Mouse (Mus musculus): ENCODE results near the gene Lmf1. TPM values are rescaled to one million over a fixed set of nuclear protein-coding genes. Genes with fewer than 3 reads are reported as not detected.
A peak's percentile ranks its signal among the peaks of the same experiment; 100 is the strongest.

Lmf1 gene
- polyA plus RNA-seq, 1 experiment from 2014 or later = 26.2 TPM

DNA sequence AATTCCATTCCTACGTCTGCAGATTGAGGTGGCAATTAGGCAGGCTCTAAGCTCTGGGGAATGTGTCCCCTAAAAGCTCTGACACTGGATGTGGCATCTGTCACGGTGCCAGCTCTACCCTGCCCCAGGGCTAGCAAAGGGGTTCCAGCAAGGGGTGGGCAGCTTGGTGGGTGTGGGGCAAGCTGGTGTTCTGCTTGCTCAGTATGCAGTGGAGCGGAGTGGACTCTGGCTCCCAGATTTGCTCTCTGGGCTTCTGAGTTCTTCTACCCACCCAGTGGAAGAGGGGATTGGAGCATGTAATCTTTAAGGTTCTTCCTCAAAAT, 30.6 kb downstream of the Lmf1 start:
- no peak overlapping the region for H3K9ac ChIP-seq (replicated peaks)

DNA sequence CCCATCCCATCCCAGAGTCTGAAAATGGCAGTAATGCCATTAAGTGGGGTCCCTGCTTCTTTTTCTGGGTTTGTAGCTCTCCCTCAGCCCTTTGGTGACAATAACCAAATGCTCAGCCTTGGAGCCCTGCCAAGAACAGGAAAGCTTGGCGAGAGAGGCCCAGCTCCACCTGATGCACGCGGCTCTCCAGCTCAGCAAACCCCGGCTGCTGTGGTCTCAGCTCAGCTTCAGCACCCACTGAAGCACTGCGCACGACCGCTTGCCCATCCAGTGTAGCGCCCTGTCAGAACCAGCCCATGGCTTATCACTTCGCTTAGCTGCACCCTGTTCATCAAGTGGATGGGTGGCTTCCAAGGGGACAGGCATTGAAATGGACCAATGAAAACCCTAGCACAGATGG, 31.3 kb downstream of the Lmf1 start:
- peak overlapping the region; percentile 60 for H3K27ac ChIP-seq (replicated peaks)
- no peak overlapping the region for H3K9ac ChIP-seq (replicated peaks)
- H3K36me3 ChIP-seq = peaks cover 11% of the 10 kb centered on the region
- WGBS = 48% methylated on average over 9 of the region's 9 CpGs
- ATAC-seq (ENCODE audit: low FRiP score) = 0 out of 2 replicates have a peak, but pooled peaks have one; percentile 25
- no peak overlapping the region; the same call in 1 of the 2 replicates for H3K4me2 ChIP-seq
- H3K27me3 ChIP-seq (replicated peaks) = no peaks in the 10 kb centered on the region
- H3K4me3 ChIP-seq (replicated peaks) = no peak overlapping the region
- H3K9me3 ChIP-seq (replicated peaks) = no peaks in the 10 kb centered on the region
- peaks cover 27% of the 10 kb centered on the region for H3K4me1 ChIP-seq

More for the DNA sequence above, 30.6 kb downstream of the Lmf1 start:
- Histone ChIP-seq H3K27ac (replicated peaks) (peak overlapping the region; percentile 24; the same call in 1 of the 2 replicates), H3K27me3 (replicated peaks) (no peaks in the 10 kb centered on the region), H3K9me3 (replicated peaks) (no peaks in the 10 kb centered on the region), H3K4me3 (replicated peaks) (no peak overlapping the region), H3K4me1 (peaks cover 27% of the 10 kb centered on the region), H3K4me2 (no peak overlapping the region), H3K36me3 (peaks cover 9% of the 10 kb centered on the region)
- ATAC-seq (ENCODE audit: low FRiP score) = no peak
- 31% methylated on average over 3 of the region's 3 CpGs for WGBS

DNA sequence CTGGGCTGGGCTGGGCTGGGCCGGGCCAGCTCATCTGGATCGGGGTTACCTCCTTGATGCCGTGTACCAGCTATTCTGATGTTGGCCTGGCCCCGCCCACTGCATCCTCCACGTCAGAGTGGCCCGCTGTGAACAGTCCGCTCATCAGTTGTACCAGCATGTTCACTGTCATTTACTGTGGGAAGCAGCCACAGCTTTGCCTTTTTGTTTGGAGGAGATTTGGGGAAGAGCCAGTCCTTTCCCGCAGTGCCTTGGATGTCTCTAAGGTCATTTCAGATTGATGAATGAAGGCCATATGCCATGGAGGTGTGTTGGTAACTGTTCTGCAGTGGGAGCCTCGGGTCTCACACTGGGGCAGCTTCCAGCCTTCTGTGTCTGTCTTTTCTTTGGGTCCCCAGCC, 33.7 kb downstream of the Lmf1 start:
- Histone ChIP-seq H3K27ac (replicated peaks) (no peak overlapping the region), H3K27me3 (replicated peaks) (no peaks in the 10 kb centered on the region), H3K36me3 (peaks cover 11% of the 10 kb centered on the region), H3K9me3 (replicated peaks) (no peaks in the 10 kb centered on the region), H3K4me2 (no peak overlapping the region), H3K4me1 (peaks cover 27% of the 10 kb centered on the region), H3K4me3 (replicated peaks) (no peak overlapping the region), H3K9ac (replicated peaks) (no peak overlapping the region)
- no peak for ATAC-seq (ENCODE audit: low FRiP score)
- WGBS = 77% methylated on average over 9 of the region's 9 CpGs

DNA sequence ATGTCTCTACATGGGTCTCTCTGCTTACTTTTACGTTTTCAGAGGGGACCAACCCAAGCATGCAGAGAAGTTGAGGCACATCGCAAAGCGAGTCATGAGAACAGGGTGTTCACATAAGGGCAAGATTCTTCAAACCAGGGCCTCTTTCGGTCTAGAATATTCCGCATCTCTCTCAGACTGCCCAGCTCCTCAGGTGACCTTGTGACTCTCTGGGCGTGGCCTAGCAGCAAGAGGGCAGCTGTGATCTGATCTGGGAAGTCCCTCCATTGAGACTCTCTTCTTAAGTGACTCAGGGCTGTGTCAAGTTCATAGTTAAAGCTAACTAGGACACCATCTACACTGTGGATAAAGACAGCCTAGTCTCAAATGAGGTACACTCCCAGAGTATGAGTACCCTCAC, 34.4 kb downstream of the Lmf1 start:
- ATAC-seq (ENCODE audit: low FRiP score) = no peak
- Histone ChIP-seq H3K27me3 (replicated peaks) (no peaks in the 10 kb centered on the region), H3K4me1 (peaks cover 30% of the 10 kb centered on the region), H3K9ac (replicated peaks) (no peak overlapping the region), H3K9me3 (replicated peaks) (no peaks in the 10 kb centered on the region), H3K4me3 (replicated peaks) (no peak overlapping the region), H3K4me2 (no peak overlapping the region), H3K36me3 (peaks cover 11% of the 10 kb centered on the region), H3K27ac (replicated peaks) (no peak overlapping the region)
- 91% methylated on average over 6 of the region's 6 CpGs for WGBS

DNA sequence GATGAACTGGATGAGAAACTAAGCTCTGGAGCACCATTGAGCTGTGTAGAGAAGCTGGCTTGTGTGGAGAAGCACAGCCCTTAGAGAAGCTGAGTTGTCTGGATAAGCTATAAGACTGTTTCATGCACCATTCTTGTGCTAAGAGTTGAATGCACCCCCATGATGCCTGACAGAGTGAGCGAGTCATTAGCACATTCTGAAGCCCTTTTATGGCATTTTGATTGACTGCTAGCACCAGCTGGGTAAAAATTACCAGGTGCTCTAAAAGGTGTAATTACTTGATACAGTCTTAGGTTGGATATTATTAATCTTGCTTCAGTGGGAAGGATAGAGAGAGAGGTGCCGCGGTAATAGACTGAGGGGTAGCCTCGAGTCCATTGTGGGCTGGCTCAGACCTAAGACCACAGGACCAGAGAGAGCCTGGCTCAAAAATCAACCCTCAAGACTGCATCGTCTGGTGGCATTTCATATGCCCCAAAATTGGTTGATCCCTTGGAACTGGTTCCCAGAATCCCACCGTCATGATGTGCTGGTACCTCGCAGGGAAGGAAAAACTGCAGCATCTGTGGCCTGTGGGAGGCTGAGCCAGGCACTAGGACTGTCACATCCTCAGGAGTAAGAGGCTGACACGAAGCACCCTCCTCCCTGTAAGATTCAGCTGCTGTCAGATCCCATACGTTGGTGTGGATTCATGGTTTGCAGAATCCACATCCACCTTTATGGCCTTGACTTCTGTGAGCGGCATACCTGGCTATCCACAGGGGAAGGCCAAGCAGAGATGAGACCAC, 36.0 kb downstream of the Lmf1 start:
- H3K4me1 ChIP-seq = peaks cover 25% of the 10 kb centered on the region
- WGBS = 90% methylated on average over 10 of the region's 10 CpGs
- no peak overlapping the region for H3K27ac ChIP-seq (replicated peaks)
- no peaks in the 10 kb centered on the region for H3K9me3 ChIP-seq (replicated peaks)
- no peak overlapping the region for H3K4me3 ChIP-seq (replicated peaks)
- peaks cover 11% of the 10 kb centered on the region for H3K36me3 ChIP-seq
- H3K4me2 ChIP-seq = no peak overlapping the region
- ATAC-seq (ENCODE audit: low FRiP score) = no peak
- no peak overlapping the region for H3K9ac ChIP-seq (replicated peaks)
- no peaks in the 10 kb centered on the region for H3K27me3 ChIP-seq (replicated peaks)

DNA sequence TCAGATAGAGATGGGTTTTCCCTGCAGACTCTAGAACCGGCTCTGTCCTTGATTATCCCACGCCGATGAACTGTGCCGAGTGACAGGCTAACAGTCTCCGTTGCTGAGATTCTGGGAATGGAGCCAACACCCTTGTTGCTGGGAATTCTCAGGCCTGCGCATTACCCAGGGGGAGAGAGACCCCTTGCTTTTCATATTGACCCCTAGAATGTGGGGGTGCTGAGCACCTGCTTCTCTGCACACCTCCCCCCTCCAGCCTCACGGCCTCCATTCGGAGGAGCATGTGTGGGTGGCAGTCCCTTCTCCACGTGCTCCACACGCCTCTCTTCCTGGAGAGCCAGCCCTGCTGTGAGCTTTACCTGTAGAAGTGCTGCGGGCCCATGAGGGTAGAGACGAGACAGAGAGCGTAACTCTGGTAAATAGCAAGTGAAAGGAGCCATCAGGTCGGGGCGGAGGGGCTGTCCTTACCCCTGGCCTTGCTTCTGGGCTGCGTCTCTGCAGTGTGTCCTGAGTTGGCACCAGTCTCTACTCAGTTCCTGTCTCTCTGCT, 39.7 kb downstream of the Lmf1 start:
- peak overlapping the region; percentile 60; the same call in 1 of the 2 replicates for H3K27ac ChIP-seq (replicated peaks)
- ATAC-seq (ENCODE audit: low FRiP score) = peak; percentile 75; the same call in 1 of the 2 replicates

DNA sequence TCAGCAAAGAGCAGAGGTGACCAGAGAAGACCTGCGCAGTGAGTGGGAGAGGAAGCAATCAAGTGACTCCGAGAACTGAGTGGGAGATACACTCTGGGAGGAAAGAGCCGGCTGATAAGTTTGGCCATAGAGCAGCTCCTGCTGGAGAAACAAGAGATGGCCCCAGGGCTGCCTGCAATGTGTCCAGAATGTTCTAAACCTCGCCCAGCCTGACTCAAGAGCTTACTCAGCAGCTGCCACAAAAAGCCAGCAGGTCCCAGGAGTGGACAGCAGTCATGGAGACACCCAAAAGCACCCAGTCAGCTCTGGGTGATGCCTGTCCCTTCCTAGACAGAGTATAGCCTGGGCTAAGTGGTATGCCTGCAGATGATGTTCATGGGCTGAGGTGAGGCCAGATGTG, 44.6 kb downstream of the Lmf1 start:
- Histone ChIP-seq H3K4me1 (peaks cover 22% of the 10 kb centered on the region), H3K4me3 (replicated peaks) (no peak overlapping the region), H3K27ac (replicated peaks) (no peak overlapping the region), H3K27me3 (replicated peaks) (no peaks in the 10 kb centered on the region), H3K4me2 (no peak overlapping the region), H3K36me3 (no peaks in the 10 kb centered on the region), H3K9me3 (replicated peaks) (no peaks in the 10 kb centered on the region), H3K9ac (replicated peaks) (no peak overlapping the region)
- no peak for ATAC-seq (ENCODE audit: low FRiP score)
- WGBS = 94% methylated on average over 4 of the region's 4 CpGs

More for the DNA sequence above, 39.7 kb downstream of the Lmf1 start:
- Histone ChIP-seq H3K27me3 (replicated peaks) (no peaks in the 10 kb centered on the region), H3K4me2 (no peak overlapping the region), H3K4me1 (peaks cover 15% of the 10 kb centered on the region), H3K9ac (replicated peaks) (no peak overlapping the region), H3K36me3 (peaks cover 7% of the 10 kb centered on the region; the same call in 1 of the 2 replicates), H3K9me3 (replicated peaks) (no peaks in the 10 kb centered on the region), H3K4me3 (replicated peaks) (no peak overlapping the region)
- WGBS = 37% methylated on average over 16 of the region's 16 CpGs

DNA sequence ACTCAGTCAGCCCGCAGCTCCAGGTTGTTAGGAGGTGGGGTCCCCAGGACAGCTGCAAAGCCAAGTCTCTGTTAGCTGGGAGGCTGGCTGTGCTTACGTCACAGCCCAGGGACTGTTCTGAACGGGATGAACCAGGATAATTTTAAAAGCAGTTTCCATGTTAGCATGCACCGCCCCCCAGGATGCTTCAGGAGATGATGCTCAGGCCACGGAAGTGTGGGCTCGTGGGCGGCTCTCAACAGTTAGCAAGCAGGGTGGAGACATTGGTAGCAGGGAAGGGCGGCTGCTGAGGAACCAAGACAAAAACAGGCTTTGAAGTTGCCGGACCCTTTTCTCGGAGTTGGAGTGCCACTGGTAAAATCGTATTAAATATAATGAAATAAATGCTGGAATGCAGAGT, 45.0 kb downstream of the Lmf1 start:
- H3K27ac ChIP-seq (replicated peaks) = no peak overlapping the region
- WGBS = 45% methylated on average over 11 of the region's 11 CpGs
- H3K27me3 ChIP-seq (replicated peaks) = no peaks in the 10 kb centered on the region
- ATAC-seq (ENCODE audit: low FRiP score) = no peak
- peaks cover 18% of the 10 kb centered on the region for H3K4me1 ChIP-seq
- H3K4me3 ChIP-seq (replicated peaks) = no peak overlapping the region
- no peak overlapping the region for H3K9ac ChIP-seq (replicated peaks)
- no peak overlapping the region for H3K4me2 ChIP-seq
- no peaks in the 10 kb centered on the region for H3K36me3 ChIP-seq
- H3K9me3 ChIP-seq (replicated peaks) = no peaks in the 10 kb centered on the region

DNA sequence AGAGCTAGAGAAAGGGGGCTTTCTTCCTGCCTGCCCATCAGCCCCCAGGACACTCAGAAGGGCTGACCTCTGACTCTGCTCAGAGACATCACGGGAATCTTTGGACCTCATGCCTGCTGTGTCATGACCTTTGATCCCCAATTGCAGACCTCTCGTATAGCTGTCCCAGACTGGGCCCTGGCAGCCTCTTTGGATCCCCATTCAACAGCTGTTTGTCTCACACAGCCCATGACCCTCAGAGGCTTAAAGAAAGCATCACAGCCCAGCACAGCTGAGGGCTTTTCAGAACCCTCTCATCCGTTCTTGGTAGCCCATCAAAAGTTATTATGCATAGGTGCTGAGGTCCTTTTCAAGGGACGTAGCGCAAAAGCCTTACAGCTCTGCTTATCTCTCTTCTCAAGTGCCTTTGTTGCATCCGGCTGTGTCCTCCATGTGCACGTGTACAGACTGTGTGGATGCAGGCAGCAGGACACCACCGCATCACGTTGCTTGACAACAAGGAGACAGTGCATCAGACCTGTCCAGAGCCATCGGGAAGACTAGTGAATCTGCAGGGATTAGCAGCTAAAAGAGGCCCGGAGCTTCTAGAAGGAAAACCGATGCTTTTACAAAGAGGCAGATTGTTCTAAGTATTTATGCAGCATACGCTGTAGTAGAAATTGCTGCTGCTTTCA, 45.7 kb downstream of the Lmf1 start:
- H3K36me3 ChIP-seq = no peaks in the 10 kb centered on the region
- WGBS = 38% methylated on average over 13 of the region's 13 CpGs
- no peaks in the 10 kb centered on the region for H3K27me3 ChIP-seq (replicated peaks)
- H3K4me3 ChIP-seq (replicated peaks) = no peak overlapping the region
- peaks cover 15% of the 10 kb centered on the region for H3K4me1 ChIP-seq
- H3K9ac ChIP-seq (replicated peaks) = no peak overlapping the region
- H3K4me2 ChIP-seq = no peak overlapping the region
- ATAC-seq (ENCODE audit: low FRiP score) = no peak
- no peaks in the 10 kb centered on the region for H3K9me3 ChIP-seq (replicated peaks)
- no peak overlapping the region for H3K27ac ChIP-seq (replicated peaks)

DNA sequence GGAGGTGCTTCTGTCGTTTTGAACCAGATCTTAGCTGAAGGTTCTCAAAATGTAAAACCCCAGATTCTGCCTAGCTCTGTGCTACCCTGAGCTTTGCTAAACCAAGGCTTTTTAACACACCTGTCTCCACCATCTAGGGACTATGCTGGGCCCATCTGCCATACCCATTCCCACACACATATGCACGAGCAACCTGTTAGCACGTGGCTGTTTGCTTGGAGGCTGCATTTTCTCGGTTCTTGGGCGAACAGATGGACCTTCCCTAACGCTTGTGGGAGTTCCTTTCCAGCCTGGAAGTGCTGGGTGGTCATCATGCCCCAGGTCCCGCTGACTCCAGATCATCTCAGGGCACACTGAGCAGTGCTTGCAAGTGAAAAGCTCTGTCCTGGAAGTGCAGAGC, 46.4 kb downstream of the Lmf1 start:
- Histone ChIP-seq H3K9ac (replicated peaks) (no peak overlapping the region), H3K4me1 (peaks cover 14% of the 10 kb centered on the region), H3K4me2 (no peak overlapping the region), H3K4me3 (replicated peaks) (no peak overlapping the region), H3K36me3 (no peaks in the 10 kb centered on the region), H3K27me3 (replicated peaks) (no peaks in the 10 kb centered on the region), H3K27ac (replicated peaks) (no peak overlapping the region), H3K9me3 (replicated peaks) (no peaks in the 10 kb centered on the region)
- ATAC-seq (ENCODE audit: low FRiP score) = no peak
- WGBS = 73% methylated on average over 7 of the region's 7 CpGs

DNA sequence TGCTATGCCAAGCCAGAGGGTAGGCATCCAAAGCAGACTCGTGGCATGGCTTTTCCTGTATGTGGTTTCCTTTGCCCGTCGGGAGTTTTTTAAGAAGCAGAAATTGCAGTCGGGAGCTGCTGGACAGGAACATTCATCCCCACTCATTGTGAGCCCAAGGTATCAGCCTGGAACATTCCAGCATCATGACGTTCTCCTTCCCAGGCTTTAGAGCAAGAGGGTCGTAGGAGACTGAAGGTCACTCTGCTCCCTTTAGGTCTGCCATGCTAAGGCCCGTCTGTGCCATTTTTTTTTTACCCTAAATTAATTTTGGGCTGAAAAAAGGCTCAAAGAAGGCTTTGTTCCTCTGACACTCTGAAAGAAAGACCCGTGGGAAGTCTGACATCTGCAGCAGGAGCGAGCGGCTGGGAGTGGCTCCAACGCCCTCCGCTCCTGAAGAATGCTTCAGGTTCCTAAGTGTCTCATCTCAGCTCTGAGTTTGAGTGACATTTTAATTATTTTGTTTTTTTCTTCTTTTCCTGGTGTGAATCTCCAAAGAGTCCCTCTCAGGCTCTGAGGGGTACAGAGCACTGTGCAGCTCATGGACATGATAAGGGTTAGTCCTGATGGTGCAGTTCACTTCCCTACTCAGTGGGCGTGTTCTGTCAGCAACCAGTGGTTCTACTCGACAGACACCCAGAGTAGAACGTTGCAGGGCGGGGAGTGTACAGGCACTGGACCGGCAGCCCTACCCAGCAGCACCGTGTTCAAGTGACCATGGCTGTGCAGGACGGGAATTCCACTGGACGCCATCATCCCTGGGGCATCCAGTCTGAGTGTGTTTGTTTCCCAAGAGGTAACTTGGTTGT, 47.5 kb downstream of the Lmf1 start:
- Histone ChIP-seq H3K9ac (replicated peaks) (no peak overlapping the region), H3K4me3 (replicated peaks) (no peak overlapping the region), H3K9me3 (replicated peaks) (no peaks in the 10 kb centered on the region), H3K36me3 (no peaks in the 10 kb centered on the region), H3K4me2 (no peak overlapping the region), H3K4me1 (peaks cover 14% of the 10 kb centered on the region), H3K27ac (replicated peaks) (no peak overlapping the region), H3K27me3 (replicated peaks) (no peaks in the 10 kb centered on the region)
- no peak for ATAC-seq (ENCODE audit: low FRiP score)
- WGBS = 44% methylated on average over 20 of the region's 20 CpGs

All from neural tube, embryonic 15.5 days (tissue).